Mouse (Mus musculus) brain, embryonic 18.5 days (tissue): ENCODE measurements at regions not wholly inside any gene's neighbourhood (a gene's known extent, or its start where the extent isn't known, plus 50 kb on each side); places are given as distances from the start of the nearest gene placed in this dataset.
"Not testable (repeated sequence)": the region's sequence is repeated elsewhere in the genome, so short reads cannot be mapped to it uniquely, and the experiment has no call there.

Experiments
- DNase-seq: peaks from one replicate; pipeline ENCODE4 v3.0.0-alpha.2; 2012; ENCODE audit warnings: low read depth, low spot score

- DNase-seq = peak; percentile 55
These were observed 123.0 kb upstream of the Daam1 start for GRCm38 (mm10) chr12:71707727-71708369.

- DNase-seq = no peak
These were observed 116.3 kb upstream of the Daam1 start for GRCm38 (mm10) chr12:71714606-71715005.

GRCm38 (mm10) chr12:71718412-71718811, 112.5 kb upstream of the Daam1 start:
- not testable (repeated sequence) for DNase-seq

GRCm38 (mm10) chr12:71718911-71719310, 112.0 kb upstream of the Daam1 start:
- DNase-seq = no peak

GRCm38 (mm10) chr12:71725140-71725539, 105.7 kb upstream of the Daam1 start:
- DNase-seq = no peak

- DNase-seq = no peak
These were observed 105.1 kb upstream of the Daam1 start for GRCm38 (mm10) chr12:71725713-71726336.

- no peak for DNase-seq
These were observed 87.5 kb upstream of the Daam1 start for GRCm38 (mm10) chr12:71743345-71743744.

GRCm38 (mm10) chr12:71746011-71746410, 84.9 kb upstream of the Daam1 start:
- no peak for DNase-seq

- DNase-seq = no peak
These were observed 83.5 kb upstream of the Daam1 start for GRCm38 (mm10) chr12:71747386-71747785.

GRCm38 (mm10) chr12:71747831-71748368, 83.0 kb upstream of the Daam1 start:
- peak; percentile 82 for DNase-seq

- peak; percentile 72 for DNase-seq
These were observed 82.1 kb upstream of the Daam1 start for GRCm38 (mm10) chr12:71748731-71749130.

GRCm38 (mm10) chr12:71749668-71750067, 81.2 kb upstream of the Daam1 start:
- no peak for DNase-seq

- no peak for DNase-seq
These were observed 78.1 kb upstream of the Daam1 start for GRCm38 (mm10) chr12:71752741-71753260.

- no peak for DNase-seq
These were observed 77.6 kb upstream of the Daam1 start for GRCm38 (mm10) chr12:71753276-71753675.

GRCm38 (mm10) chr12:71763194-71763593, 67.7 kb upstream of the Daam1 start:
- DNase-seq = no peak

- no peak for DNase-seq
These were observed 64.8 kb upstream of the Daam1 start for GRCm38 (mm10) chr12:71766086-71766485.

- DNase-seq = no peak
These were observed 64.2 kb upstream of the Daam1 start for GRCm38 (mm10) chr12:71766636-71767035.

- no peak for DNase-seq
These were observed 63.0 kb upstream of the Daam1 start for GRCm38 (mm10) chr12:71767896-71768295.

GRCm38 (mm10) chr12:71768471-71768870, 62.4 kb upstream of the Daam1 start:
- DNase-seq = no peak

- no peak for DNase-seq
These were observed 62.0 kb upstream of the Daam1 start for GRCm38 (mm10) chr12:71768890-71769289.

GRCm38 (mm10) chr12:71769302-71769701, 61.6 kb upstream of the Daam1 start:
- no peak for DNase-seq

- DNase-seq = no peak
These were observed 57.0 kb upstream of the Daam1 start for GRCm38 (mm10) chr12:71773891-71774290.

GRCm38 (mm10) chr12:71775126-71775525, 55.8 kb upstream of the Daam1 start:
- DNase-seq = no peak
